Mouse (Mus musculus) kidney, postnatal 10 days (tissue): Measurements from ENCODE around the gene Grik3.

ENCODE experiments used
- DNase-seq: peaks from one replicate; pipeline ENCODE4 v3.0.0; 2021; ENCODE audit warnings: mixed read lengths

Grik3 gene

DNA sequence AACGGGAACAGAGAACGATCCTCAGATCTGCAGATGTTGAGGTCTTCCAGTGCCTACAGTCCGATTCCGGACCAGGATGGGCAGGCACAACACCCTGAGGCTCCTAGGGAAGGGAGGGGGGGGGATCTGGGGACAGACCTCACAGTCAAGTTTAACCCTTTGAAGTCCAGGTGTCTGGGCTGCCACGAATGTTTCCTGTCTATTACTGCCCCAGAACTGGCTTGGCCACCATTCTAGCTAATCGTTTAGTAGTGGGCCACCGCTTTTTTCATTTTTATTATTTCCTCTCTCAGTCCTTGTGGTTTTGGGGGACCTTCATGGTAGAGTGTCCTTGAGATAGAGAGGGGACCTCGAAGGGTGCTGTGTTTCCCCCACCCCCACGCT, 1.6 kb downstream of the Grik3 start:
- DNase-seq: no peak

DNA sequence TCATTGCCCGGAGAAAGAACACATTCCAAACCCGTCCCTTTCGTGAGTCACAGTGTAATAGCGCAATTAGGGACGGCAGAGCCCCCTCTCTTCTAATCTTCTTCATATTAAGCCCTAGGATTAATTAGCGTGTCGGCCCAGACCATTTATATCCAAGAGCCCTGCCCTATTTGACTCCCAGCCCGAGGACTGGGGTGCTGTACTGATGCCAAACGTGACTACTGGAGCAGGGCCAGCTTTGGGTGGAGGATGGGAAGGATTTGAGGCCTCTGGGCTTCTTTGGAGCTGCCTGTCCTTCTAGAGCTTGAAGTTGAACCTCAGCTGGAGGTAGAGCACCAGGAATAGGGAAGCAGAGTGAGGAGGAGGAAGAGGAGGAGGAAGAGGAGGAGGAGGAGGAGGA, 2.2 kb downstream of the Grik3 start:
- no peak for DNase-seq

DNA sequence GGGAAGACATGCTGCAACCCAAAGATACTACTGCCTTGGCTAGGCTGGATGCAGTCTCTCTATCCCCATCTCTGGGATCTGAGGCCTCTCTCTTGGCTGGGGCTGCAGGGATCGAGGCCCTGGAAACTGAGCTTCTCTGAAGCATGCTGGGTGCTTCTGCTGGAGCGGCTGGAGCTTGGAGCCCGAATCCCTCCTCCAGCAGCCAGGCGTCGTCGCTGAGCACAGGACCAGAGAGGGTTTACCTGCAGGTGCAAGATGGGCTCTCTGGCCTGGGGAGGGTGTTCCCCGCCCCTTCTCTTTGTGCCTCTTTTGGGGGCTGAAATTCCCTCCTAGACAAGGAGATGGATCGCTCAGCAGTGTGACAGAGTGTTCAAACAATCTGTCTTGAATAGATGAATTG, 2.6 kb downstream of the Grik3 start:
- DNase-seq: no peak

DNA sequence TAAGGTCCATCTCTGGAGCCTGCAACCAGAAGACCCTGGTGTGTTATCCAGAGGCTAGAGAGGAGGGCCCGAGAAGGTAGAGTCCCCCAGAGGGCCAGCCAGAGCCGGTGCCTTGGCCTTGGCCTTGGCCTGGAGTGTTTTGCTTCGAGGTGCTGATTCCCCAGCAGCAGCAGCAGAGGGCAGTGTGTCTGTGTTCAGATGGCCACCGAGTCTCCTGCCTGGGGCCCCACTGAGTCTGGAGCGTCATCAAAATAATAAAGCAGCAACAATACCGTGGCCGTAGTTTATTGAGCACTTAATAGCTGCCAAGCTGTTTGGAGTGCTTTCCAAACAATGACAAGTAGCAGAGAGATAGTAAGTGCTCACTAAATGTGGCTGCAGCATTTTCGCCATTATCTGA, 5.0 kb downstream of the Grik3 start:
- DNase-seq: no peak

DNA sequence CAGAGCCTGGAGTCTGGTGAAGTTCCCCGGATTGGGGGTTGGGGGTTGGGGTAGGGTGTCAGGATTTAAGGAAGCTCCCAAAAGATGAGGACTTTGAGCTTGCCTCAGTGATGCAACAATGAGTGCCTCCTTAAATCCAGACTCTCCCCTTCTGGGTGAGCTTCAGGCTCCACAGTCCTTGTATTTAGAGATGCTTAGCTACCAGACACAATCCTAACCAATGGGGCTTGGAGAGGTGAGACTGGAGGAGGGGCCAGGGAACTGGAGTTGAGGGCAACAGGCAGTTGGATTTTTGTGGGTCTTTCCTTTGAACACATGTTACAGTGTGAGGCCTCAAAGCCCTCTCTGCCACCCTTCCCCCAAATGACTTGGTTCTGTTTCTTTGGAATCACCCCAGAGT, 6.5 kb downstream of the Grik3 start:
- DNase-seq: no peak

DNA sequence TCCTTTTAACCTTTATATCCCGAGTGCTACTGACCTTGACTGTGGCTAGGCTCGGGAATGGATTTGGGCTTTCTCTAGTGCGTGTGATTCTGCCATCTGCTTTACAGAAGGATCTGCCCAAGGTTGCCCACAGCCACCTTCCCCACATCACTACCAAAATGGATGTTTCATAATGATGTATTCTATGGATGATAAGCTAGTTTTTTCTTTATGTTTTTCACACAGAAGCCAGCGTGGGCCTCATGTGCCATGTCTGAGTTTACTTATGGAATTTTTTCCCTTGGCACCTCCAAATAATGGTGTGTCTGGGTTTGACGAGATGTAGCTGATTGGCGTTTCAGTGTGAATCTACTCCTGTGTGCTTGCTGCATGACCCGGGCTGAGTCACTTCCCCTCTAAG, 7.0 kb downstream of the Grik3 start:
- DNase-seq: no peak

DNA sequence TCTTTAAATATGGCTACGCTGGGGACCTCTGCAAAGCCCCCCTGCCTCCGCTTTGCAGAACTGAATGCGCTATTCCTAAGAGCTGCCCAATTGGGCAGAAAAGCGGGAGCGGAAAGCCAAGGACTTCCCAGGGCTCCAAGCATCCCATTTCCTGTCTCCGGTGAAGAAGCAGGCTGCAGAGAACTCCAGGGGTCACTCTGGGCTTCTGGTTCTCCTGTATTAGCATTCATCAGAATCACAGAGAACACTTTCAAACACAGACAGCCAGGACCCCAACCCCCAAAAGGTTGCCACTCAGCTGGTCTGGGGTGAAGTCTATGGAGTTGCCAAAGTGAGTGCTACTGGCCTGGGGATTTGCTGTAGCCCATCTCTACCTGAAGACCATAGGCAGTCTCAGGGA, 8.4 kb downstream of the Grik3 start:
- DNase-seq: no peak

DNA sequence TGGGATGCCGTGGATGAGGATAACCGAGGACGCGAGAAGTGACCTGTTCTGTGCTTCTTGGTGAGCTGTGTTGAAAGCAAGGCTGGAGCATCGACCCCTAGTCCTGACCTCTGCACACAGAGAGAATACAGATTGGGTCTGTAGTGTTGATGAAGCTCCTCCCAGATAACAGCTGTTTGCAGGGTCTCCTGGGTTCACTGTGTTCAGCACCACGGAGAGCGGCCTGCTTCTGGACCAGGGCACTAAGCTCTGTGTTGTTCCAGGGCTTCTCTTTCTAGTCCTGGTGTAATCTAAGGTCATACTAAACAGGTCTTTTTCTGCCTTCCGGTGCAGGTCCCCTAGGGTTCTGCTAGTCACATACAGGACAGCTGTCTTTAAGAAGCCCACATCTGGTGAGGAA, 12.4 kb downstream of the Grik3 start:
- DNase-seq: peak; percentile 84

DNA sequence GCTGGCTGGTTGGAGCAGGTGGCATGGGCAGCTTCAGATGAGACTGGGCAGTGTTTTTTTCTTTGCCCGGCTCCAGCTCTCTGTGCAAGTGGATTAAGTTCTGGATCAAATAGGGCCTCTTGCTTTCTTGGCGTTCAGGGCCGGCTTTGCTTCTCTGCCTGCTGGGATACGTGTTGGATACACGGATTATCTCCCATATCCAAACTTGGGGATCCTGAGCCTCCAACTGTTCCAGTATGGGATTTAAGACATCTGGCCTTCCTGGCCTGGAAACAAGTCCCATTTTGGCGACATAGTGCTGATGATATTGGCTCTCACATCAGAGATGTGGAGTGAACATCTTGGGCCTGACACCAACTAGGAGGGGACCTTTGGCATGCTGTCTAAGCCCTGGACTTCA, 21.9 kb downstream of the Grik3 start:
- DNase-seq: no peak

DNA sequence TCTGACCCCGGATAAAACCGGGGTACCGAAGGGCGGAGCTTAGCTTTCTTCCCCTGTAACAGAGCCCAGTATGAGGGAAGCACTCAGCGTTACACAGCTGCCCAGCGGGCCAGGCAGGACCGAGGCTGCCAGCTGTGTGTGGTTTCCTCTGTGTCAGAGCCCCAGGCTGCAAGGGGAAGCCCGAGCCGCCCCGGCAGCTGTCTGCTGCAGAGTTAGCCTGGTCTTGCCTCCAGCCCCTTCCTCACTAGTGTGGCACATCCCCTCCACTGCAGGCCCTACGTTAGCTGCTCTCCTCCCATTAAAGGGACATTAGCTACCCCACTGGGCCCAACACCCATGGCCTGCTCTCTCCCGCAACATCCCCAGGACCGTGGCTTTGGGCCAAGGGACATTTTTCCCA, 25.1 kb downstream of the Grik3 start:
- DNase-seq: no peak

DNA sequence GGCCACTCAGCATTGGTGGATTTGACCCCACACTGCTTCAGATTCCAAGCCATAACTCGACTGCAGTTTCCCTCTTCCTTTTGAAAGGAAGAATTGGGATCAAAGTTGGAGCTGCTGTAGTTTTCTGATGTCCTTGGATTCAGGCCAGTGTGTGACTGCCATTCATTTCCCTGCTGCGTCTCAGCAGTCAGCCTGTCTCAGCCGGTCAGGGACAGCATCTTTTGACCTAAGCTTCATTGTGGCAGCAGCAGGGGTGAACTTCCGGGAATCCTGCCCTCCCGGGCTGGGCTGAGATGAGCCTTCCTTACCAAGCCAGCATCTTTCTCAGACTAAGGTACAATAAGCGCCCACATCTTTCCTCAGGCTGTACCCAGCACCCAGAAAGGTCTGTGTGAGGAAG, 26.1 kb downstream of the Grik3 start:
- DNase-seq: no peak

DNA sequence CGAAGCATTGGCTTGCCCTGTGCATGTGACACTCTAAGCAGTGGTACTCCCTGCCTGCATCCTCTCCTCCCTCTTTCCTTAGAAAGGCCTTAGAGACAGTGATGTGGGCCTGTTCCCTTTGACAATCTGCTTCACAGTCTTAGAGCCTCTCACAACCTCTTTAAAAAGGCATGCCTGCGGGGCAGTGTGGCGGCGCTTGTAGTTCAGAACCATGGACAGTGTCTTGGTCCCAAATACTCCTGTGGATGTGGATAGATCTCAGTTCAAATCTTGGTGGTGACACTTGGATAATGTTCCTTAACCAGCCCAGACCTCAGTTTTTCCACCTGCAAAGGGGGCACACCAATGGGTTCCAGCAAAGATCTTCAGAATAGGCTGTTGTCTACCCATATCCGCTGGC, 28.4 kb downstream of the Grik3 start:
- peak; percentile 25 for DNase-seq

DNA sequence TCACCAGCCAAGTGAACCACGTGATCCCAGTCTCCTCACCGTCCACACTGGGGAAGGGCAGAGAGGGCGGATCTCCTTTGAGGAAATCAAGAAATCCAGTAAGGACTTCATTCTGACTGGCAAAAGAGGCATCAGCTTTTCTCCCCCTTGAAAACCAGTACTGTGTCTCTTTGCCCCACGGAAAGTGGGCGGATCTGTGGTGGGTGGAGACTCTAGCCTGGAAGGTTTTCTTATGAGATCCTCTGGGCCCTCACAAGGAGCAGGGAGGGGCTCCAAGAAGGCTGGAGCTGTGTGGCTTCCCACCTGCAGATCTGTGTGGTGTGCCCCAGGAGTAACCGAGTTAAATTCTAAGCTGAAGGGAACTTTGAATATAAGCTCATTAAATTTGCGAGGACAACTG, 32.4 kb downstream of the Grik3 start:
- DNase-seq: no peak

DNA sequence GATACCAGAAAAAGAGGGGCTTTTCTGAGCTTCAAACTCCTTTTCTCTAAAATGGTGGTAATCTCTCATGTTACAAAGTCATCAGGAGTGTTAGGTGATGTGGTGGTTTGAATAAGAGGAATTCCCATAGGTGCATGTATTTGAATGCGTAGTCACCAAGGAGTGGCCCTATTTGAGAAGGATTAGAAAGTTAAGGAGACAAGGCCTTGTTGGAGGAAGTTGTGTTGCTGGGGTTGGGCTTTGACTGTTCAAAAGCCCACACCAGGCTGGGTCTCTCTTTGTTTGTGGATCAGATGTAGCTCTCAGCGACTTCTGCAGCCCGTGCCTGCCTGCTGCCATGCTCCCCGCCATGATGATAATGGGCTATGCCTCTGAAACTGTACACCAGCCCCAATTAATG, 34.8 kb downstream of the Grik3 start:
- DNase-seq: no peak

DNA sequence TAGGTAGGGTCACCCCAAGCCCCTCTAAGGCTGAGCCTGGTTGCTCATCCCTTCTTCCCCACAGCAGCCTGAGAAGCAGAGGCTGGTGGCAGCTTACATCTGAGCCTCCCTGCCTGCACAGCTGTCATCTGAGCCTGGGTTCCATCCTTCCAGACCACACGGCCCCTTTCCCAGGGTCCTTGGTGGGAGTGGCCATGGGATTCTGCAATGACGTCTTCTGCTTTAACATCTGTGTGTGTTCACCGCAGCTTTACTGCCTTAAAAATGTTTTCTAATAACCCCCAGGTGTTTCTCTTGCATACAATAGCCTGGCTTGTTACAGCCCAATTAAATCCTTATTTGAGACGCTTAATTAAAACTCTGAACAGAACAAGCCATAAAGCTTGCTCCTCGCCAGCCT, 35.9 kb downstream of the Grik3 start:
- DNase-seq: no peak

DNA sequence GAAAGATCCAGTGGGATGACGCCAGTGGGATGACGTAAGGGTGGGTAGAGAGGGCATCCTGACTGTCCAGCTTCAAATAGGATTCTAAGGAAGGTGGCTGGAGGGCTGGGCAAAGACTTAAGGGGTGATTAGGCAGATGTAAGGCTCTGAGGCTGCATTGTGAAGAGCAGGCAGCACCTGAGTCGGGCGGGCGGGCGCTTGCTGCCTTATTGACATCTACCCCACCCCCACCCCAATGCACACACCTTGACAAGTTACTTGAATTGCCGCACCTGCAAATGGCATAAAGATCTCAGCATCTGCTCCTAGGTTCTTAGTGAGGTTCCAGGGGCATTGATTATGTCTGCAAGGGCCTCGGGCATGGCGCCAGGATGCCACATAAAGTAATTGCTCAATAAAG, 43.5 kb downstream of the Grik3 start:
- no peak for DNase-seq

DNA sequence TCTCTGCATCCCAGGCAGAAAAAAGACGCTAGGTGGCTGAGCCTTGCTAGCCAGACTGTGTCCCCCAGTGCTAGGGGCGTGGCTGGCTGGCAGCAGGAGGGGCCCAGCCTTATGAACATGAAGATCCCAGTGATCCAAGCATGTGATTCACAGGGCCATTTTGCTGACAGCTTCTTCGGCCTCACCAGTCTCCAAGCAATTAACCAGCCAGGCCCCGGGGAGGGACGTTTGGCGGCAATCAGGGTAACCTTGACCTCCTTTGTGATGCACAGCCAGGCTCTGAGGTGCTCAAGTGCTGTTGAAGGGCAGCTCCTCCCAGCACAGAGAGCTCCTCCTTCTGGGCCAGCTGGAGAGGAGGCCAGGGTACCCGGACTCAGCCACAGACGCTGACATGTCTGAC, 43.9 kb downstream of the Grik3 start:
- no peak for DNase-seq

DNA sequence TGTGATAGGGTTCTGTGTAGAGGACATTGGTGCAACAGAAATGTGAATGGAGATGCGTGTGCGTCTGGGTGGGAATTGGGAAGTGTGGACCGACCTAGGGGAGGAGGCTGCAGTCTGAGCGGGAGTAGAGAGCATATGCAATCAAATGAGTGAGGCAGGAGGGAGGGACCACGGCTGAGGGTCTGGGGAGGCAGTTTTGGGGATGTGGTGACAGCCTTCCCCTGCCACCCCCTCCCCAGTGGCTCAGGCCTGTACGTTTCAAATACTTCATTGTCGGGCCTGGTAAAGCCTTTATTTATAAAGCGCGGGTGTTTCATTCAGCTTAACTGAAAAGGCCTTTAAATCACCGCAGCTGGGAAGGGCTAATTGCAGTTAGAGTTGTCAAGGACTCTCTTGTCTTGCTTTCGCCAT, 44.5 kb downstream of the Grik3 start:
- DNase-seq: no peak

DNA sequence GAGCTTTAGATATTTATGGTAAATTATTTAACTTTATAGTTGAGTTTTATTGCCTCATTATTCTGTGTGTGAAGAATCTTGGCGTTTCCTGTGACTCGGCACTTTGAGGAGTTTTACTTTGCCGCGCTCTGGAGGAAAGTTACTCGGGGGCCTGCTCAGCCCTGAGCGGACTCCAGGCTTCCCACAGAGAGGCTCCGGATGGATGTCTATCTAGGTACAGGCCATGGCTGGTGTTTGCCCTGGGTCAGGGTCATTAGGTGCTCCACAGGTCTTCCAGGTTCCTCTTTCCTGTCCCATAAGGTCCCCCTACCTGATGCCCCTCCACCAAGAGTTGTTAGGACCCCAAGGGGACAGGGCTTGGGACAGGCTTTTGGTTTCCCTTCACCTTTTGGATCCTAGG, 45.0 kb downstream of the Grik3 start:
- no peak for DNase-seq

DNA sequence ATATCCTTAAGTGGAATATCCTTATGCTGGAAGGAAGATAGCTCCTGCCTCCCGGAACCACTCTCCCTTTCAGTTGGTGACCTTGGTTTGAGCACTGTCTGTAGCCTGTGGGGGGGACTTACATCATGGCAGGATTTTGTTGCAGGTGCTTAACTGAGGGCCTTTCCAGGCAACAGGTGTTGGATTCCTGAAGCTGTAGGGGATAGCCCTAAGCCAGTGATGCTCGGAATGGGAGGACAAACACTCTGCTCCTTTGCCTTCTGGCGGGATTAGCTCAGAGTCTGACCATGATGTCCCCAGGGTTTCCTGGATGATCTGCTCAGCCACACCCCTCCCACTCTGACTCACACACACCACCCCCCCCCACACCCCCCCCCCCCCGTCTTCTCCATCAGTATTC, 45.5 kb downstream of the Grik3 start:
- no peak for DNase-seq

DNA sequence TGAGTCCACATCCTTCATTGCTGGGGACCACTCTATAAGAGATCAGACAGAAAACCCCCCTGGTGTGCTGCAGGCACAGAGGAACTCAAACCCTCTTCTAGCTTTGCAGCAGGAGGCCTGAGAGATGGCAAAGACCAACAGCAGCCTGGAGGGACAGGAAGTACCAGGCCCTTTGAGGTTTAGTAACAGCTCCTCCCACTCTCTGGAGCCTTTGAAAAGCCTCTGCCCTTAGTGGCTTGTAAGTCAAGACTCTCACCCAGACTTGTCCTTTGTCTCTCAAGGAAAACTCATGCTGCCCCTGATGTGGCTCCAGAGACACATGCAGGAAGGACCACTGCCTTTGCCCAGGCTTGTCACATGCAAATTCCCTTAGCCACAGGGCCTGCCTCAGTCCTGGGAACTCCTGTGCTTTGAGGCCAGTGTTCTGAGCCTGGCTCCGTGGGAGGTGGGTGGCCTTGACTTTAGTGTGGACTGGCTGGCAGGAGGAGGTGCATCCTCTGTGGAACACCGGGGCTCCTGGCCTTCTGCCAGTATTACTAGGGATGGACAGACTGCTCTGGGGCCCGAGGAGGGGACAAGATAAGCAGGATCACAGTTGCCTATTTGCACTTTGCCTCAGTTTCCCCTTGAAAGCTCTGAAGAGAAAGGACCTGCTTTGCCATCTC, 47.9 kb downstream of the Grik3 start:
- no peak for DNase-seq

DNA sequence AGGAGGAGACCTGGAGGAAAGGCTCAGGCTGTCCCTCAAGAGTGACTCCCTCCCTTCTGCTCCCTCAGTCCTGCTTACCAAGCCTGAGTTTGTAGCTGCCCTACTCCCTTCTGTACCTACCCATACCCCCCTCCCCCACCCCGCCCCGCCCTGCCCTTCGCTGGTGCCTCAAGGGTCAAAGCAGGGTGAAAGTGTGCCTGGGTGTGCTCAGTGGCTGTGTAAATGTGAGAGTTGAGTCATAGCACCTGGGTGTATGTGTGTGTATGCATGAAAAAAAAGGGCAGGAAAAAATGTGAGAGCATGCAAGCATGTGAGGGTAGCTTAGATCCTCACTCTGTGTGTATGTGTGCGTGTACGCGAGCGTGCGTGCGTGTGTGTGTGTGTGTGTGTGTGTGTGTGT, 49.1 kb downstream of the Grik3 start:
- DNase-seq: no peak

DNA sequence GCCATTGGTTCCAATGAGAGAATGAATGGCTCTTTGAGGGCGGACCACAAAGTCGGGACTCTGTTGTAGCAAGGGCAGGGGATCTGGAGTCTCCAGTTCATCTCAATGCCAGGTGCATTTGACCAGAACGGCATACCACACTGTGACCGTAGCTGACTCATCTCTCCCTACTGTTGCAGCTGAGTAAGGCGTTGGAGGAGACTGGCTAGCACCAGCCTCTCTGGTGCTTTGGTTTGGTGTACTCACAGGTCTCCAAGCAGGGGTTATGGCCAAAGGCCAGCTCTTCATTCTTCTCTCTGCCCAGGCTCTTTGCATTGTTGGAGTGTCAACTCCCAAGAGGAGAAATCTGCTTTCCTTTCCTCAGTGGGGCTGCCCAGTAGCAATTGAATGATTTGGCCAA, 52.7 kb downstream of the Grik3 start:
- no peak for DNase-seq

DNA sequence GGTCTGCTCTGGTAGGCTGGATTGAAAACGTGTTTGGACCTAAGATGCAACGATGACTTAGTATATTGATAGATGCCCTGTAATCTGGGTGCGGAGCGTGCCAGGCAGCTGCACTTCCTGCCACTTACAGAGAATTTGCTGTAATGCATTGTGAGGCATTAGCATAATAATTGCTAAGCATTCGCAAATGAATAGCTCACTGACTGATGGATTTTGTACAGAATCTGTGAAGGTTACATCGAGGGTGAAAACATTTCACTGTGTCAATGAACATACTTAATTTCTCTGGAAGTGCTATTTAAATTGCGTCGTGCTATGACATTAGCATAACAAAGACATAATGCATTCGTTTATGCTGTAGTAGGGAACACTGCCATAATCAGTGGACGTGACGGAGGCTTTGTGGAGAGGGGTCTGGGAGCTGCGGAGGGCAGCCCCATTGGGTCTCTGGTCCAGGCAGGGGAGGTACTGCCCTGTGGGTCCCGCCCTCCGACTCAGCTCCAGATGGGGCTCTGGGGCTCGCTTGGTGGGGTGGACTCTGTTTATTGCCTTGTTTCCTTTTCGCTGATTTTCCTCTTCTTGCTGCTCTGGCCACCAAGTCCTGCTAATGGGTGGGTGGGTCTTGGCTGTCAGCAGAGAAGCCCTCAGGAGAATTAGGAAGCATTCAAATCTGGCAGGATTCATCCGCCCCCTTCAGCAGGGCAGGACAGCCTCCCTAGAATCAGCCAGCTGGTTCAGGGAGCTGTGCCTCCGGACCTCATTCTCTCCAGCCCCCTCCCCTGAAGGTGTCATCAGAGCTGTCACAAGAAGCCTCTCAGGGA, 54.7 kb downstream of the Grik3 start:
- DNase-seq: no peak

DNA sequence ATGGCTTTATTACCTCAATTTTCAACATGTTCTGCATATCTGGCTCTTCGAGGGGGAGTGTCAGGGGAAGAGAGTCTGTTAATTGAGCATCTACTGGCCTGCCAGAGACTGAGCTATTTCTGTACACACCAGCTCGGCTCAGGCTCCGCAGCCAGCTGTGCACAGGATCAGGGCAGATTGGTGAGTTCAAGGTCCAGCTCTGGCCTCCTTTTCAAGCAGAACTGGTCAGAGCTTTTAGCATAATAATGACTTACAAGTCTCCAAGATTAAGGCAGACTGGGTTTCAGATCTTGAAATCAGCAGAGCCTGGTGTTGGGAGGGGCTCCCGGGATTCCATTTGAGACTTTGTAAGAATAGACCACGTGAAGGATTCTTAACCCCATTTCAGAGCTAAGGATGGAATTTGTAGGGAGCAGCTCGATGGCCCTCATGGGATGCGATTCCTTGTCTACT, 55.3 kb downstream of the Grik3 start:
- no peak for DNase-seq
